Mouse (Mus musculus): ENCODE measurements around the gene Pus10. TPM values are rescaled to one million over a fixed set of nuclear protein-coding genes. Genes with fewer than 3 reads are reported as not detected.

Pus10 gene
- polyA plus RNA-seq, 1 experiment from 2014 or later: 23.8 TPM

GRCm38 (mm10) chr11:23653666-23654065 lies 11.8 kb upstream of the Pus10 start:
- H3K36me3 ChIP-seq (ENCODE audit: control insufficient read depth, insufficient read depth, low read length): peaks cover 27% of the 10 kb centered on the region
- no peak overlapping the region for H3K4me2 ChIP-seq (ENCODE audit: low read length)
- ATAC-seq (replicated peaks; ENCODE audit: low FRiP score, low TSS enrichment, low read depth): no peak
- no peak overlapping the region for H3K9ac ChIP-seq (ENCODE audit: low read length)
- no peak overlapping the region for H3K27ac ChIP-seq (ENCODE audit: low read depth)
- H3K9me3 ChIP-seq (ENCODE audit: control insufficient read depth, low read length): no peaks in the 10 kb centered on the region
- WGBS: 73% methylated on average over 3 of the region's 3 CpGs
- H3K4me1 ChIP-seq (replicated peaks; ENCODE audit: control insufficient read depth, insufficient read depth, low read length): no peaks in the 10 kb centered on the region
- H3K4me3 ChIP-seq (ENCODE audit: low read depth, low read length): no peak overlapping the region
- no peak for DNase-seq (ENCODE audit: low spot score)
- no peaks in the 10 kb centered on the region for H3K27me3 ChIP-seq (replicated peaks; ENCODE audit: control insufficient read depth, insufficient read depth, low read length)

- H3K27me3 ChIP-seq (replicated peaks; ENCODE audit: control insufficient read depth, insufficient read depth, low read length): no peaks in the 10 kb centered on the region
- WGBS: 81% methylated on average over 2 of the region's 2 CpGs
These were observed 7.7 kb upstream of the Pus10 start for GRCm38 (mm10) chr11:23657791-23658190.

GRCm38 (mm10) chr11:23664232-23664631 lies 1.2 kb upstream of the Pus10 start:
- 0 out of 2 replicates have a peak, but pooled peaks cover 3% of the 10 kb centered on the region for H3K4me1 ChIP-seq (replicated peaks; ENCODE audit: control insufficient read depth, insufficient read depth, low read length)
- H3K9ac ChIP-seq (ENCODE audit: low read length): no peak overlapping the region
- no peaks in the 10 kb centered on the region for H3K9me3 ChIP-seq (ENCODE audit: control insufficient read depth, low read length)
- DNase-seq (ENCODE audit: low spot score) (no peak), ATAC-seq (replicated peaks; ENCODE audit: low FRiP score, low TSS enrichment, low read depth) (no peak)
- no peaks in the 10 kb centered on the region for H3K27me3 ChIP-seq (replicated peaks; ENCODE audit: control insufficient read depth, insufficient read depth, low read length)
- no peaks in the 10 kb centered on the region for H3K36me3 ChIP-seq (ENCODE audit: control insufficient read depth, insufficient read depth, low read length)
- H3K4me3 ChIP-seq (ENCODE audit: low read depth, low read length): no peak overlapping the region
- no peak overlapping the region for H3K27ac ChIP-seq (ENCODE audit: low read depth)
- H3K4me2 ChIP-seq (ENCODE audit: low read length): no peak overlapping the region

More at GRCm38 (mm10) chr11:23657791-23658190, 7.7 kb upstream of the Pus10 start:
- no peaks in the 10 kb centered on the region for H3K9me3 ChIP-seq (ENCODE audit: control insufficient read depth, low read length)
- H3K4me1 ChIP-seq (replicated peaks; ENCODE audit: control insufficient read depth, insufficient read depth, low read length): no peaks in the 10 kb centered on the region
- H3K36me3 ChIP-seq (ENCODE audit: control insufficient read depth, insufficient read depth, low read length): peaks cover 8% of the 10 kb centered on the region
- DNase-seq (ENCODE audit: low spot score) (no peak), ATAC-seq (replicated peaks; ENCODE audit: low FRiP score, low TSS enrichment, low read depth) (no peak)
- H3K27ac ChIP-seq (ENCODE audit: low read depth): no peak overlapping the region
- no peak overlapping the region for H3K4me2 ChIP-seq (ENCODE audit: low read length)
- no peak overlapping the region for H3K9ac ChIP-seq (ENCODE audit: low read length)
- H3K4me3 ChIP-seq (ENCODE audit: low read depth, low read length): no peak overlapping the region

- H3K9ac ChIP-seq (ENCODE audit: low read length): peak within 1 kb of the TSS; percentile 85
These were observed 476 bp downstream of the Pus10 start, which contains the start of gene Pex13 for GRCm38 (mm10) chr11:23665798-23666501. TSS of gene Pex13 (minus strand) at chr11:23665959.

GRCm38 (mm10) chr11:23666526-23666925 lies 1.1 kb downstream of the Pus10 start:
- H3K4me1 ChIP-seq (replicated peaks; ENCODE audit: control insufficient read depth, insufficient read depth, low read length): 0 out of 2 replicates have a peak, but pooled peaks cover 3% of the 10 kb centered on the region
- 0 out of 2 replicates have a peak, but pooled peaks cover 3% of the 10 kb centered on the region for H3K36me3 ChIP-seq (ENCODE audit: control insufficient read depth, insufficient read depth, low read length)
- DNase-seq (ENCODE audit: low spot score) (no peak), ATAC-seq (replicated peaks; ENCODE audit: low FRiP score, low TSS enrichment, low read depth) (no peak)
- peak overlapping the region; percentile 85 for H3K9ac ChIP-seq (ENCODE audit: low read length)
- peak overlapping the region; percentile 86 for H3K27ac ChIP-seq (ENCODE audit: low read depth)
- H3K27me3 ChIP-seq (replicated peaks; ENCODE audit: control insufficient read depth, insufficient read depth, low read length): no peaks in the 10 kb centered on the region
- no peaks in the 10 kb centered on the region for H3K9me3 ChIP-seq (ENCODE audit: control insufficient read depth, low read length)
- peak overlapping the region; percentile 73 for H3K4me2 ChIP-seq (ENCODE audit: low read length)
- peak overlapping the region; percentile 89 for H3K4me3 ChIP-seq (ENCODE audit: low read depth, low read length)
- WGBS: 5% methylated on average over 5 of the region's 5 CpGs

More at GRCm38 (mm10) chr11:23665798-23666501, 476 bp downstream of the Pus10 start, which contains the start of gene Pex13:
- Histone ChIP-seq H3K4me3 (ENCODE audit: low read depth, low read length) (peak within 1 kb of the TSS; percentile 89), H3K4me2 (ENCODE audit: low read length) (peak within 1 kb of the TSS; percentile 73), H3K27ac (ENCODE audit: low read depth) (peak within 1 kb of the TSS; percentile 86), H3K36me3 (ENCODE audit: control insufficient read depth, insufficient read depth, low read length) (0 out of 2 replicates have a peak, but pooled peaks cover 1% of the 10 kb centered on the region), H3K4me1 (replicated peaks; ENCODE audit: control insufficient read depth, insufficient read depth, low read length) (0 out of 2 replicates have a peak, but pooled peaks cover 3% of the 10 kb centered on the region), H3K27me3 (replicated peaks; ENCODE audit: control insufficient read depth, insufficient read depth, low read length) (no peaks in the 10 kb centered on the region), H3K9me3 (ENCODE audit: control insufficient read depth, low read length) (no peaks in the 10 kb centered on the region)
- whole genome bisulfite sequencing: under 1% methylated on average over 48 of the region's 49 CpGs
- peak; percentile 98 for DNase-seq (ENCODE audit: low spot score)
- ATAC-seq (replicated peaks; ENCODE audit: low FRiP score, low TSS enrichment, low read depth): peak; percentile 96

- Histone ChIP-seq H3K9ac (ENCODE audit: low read length) (peak overlapping the region; percentile 85), H3K4me1 (replicated peaks; ENCODE audit: control insufficient read depth, insufficient read depth, low read length) (0 out of 2 replicates have a peak, but pooled peaks cover 3% of the 10 kb centered on the region), H3K36me3 (ENCODE audit: control insufficient read depth, insufficient read depth, low read length) (peaks cover 7% of the 10 kb centered on the region), H3K9me3 (ENCODE audit: control insufficient read depth, low read length) (no peaks in the 10 kb centered on the region), H3K4me2 (ENCODE audit: low read length) (peak overlapping the region; percentile 73), H3K4me3 (ENCODE audit: low read depth, low read length) (peak overlapping the region; percentile 89), H3K27me3 (replicated peaks; ENCODE audit: control insufficient read depth, insufficient read depth, low read length) (no peaks in the 10 kb centered on the region), H3K27ac (ENCODE audit: low read depth) (no peak overlapping the region)
- DNase-seq (ENCODE audit: low spot score) (no peak), ATAC-seq (replicated peaks; ENCODE audit: low FRiP score, low TSS enrichment, low read depth) (no peak)
- WGBS: 26% methylated on average over 3 of the region's 3 CpGs
These were observed 1.7 kb downstream of the Pus10 start for GRCm38 (mm10) chr11:23667128-23667527.

GRCm38 (mm10) chr11:23672256-23672749 lies 6.8 kb downstream of the Pus10 start:
- Histone ChIP-seq H3K4me1 (replicated peaks; ENCODE audit: control insufficient read depth, insufficient read depth, low read length) (0 out of 2 replicates have a peak, but pooled peaks cover under 1% of the 10 kb centered on the region), H3K9ac (ENCODE audit: low read length) (no peak overlapping the region), H3K27me3 (replicated peaks; ENCODE audit: control insufficient read depth, insufficient read depth, low read length) (no peaks in the 10 kb centered on the region), H3K27ac (ENCODE audit: low read depth) (no peak overlapping the region), H3K4me3 (ENCODE audit: low read depth, low read length) (no peak overlapping the region), H3K36me3 (ENCODE audit: control insufficient read depth, insufficient read depth, low read length) (peaks cover 55% of the 10 kb centered on the region), H3K9me3 (ENCODE audit: control insufficient read depth, low read length) (no peaks in the 10 kb centered on the region), H3K4me2 (ENCODE audit: low read length) (no peak overlapping the region)
- ATAC-seq (replicated peaks; ENCODE audit: low FRiP score, low TSS enrichment, low read depth): no peak
- no peak for DNase-seq (ENCODE audit: low spot score)
- WGBS: 69% methylated on average over 4 of the region's 4 CpGs

GRCm38 (mm10) chr11:23676100-23676499 lies 10.6 kb downstream of the Pus10 start:
- H3K4me2 ChIP-seq (ENCODE audit: low read length): no peak overlapping the region
- no peaks in the 10 kb centered on the region for H3K9me3 ChIP-seq (ENCODE audit: control insufficient read depth, low read length)
- 90% methylated on average over 5 of the region's 5 CpGs for WGBS
- no peaks in the 10 kb centered on the region for H3K4me1 ChIP-seq (replicated peaks; ENCODE audit: control insufficient read depth, insufficient read depth, low read length)
- no peak for DNase-seq (ENCODE audit: low spot score)
- H3K36me3 ChIP-seq (ENCODE audit: control insufficient read depth, insufficient read depth, low read length): peaks cover 74% of the 10 kb centered on the region
- ATAC-seq (replicated peaks; ENCODE audit: low FRiP score, low TSS enrichment, low read depth): no peak
- H3K27me3 ChIP-seq (replicated peaks; ENCODE audit: control insufficient read depth, insufficient read depth, low read length): no peaks in the 10 kb centered on the region
- H3K4me3 ChIP-seq (ENCODE audit: low read depth, low read length): no peak overlapping the region
- H3K27ac ChIP-seq (ENCODE audit: low read depth): no peak overlapping the region
- H3K9ac ChIP-seq (ENCODE audit: low read length): no peak overlapping the region

All from intestine, embryonic 14.5 days (tissue).